Mouse (Mus musculus): ENCODE data around the gene Gm29609. TPM values are rescaled to one million over a fixed set of nuclear protein-coding genes. Genes with fewer than 3 reads are reported as not detected.

The Gm29609 gene
- polyA plus RNA-seq, 1 experiment from 2014 or later, result 2.3 TPM

DNA sequence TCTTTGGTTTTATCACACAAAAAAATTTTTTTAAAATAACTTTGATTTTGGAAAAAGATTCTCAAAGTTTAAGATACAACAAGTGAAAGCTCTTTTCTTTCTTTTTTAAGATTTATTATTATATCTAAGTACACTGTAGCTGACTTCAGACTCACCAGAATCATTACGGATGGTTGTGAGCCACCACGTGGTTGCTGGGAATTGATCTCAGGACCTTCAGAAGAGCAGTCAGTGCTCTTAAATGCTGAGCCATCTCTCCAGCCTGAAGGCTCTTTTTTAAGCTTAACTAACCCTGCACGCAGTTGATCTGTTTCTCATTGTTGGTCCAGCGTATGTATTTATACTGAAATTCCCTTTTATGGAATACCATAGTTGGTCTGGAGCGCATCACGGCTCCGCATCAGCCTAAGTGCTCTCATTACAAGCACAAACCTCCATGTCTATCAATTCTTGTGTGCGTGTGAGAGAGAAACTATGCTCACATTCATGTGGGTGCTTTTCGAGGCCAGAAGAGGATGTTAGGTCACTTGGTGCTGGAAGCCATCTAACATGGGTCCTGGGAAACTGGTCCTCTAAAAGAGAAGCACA lies 1.6 kb upstream of the Gm29609 start:
- Histone ChIP-seq H3K4me1 (replicated peaks; ENCODE audit: control insufficient read depth, insufficient read depth, low read length) (no peaks in the 10 kb centered on the region), H3K36me3 (ENCODE audit: control insufficient read depth, insufficient read depth, low read length) (no peaks in the 10 kb centered on the region), H3K9me3 (ENCODE audit: control insufficient read depth, low read length) (no peaks in the 10 kb centered on the region), H3K27ac (ENCODE audit: low read depth, low read length) (no peak overlapping the region), H3K4me2 (ENCODE audit: low read depth, low read length, severe bottlenecking) (no peak overlapping the region), H3K9ac (ENCODE audit: low read length) (no peak overlapping the region), H3K27me3 (ENCODE audit: control insufficient read depth, insufficient read depth, low read length) (no peaks in the 10 kb centered on the region), H3K4me3 (ENCODE audit: low read depth, low read length) (no peak overlapping the region; the same call in 1 of the 2 replicates)
- 94% methylated on average over 9 of the region's 9 CpGs for WGBS
- ATAC-seq (replicated peaks; ENCODE audit: low FRiP score), result no peak
- no peak for DNase-seq (ENCODE audit: low spot score)

DNA sequence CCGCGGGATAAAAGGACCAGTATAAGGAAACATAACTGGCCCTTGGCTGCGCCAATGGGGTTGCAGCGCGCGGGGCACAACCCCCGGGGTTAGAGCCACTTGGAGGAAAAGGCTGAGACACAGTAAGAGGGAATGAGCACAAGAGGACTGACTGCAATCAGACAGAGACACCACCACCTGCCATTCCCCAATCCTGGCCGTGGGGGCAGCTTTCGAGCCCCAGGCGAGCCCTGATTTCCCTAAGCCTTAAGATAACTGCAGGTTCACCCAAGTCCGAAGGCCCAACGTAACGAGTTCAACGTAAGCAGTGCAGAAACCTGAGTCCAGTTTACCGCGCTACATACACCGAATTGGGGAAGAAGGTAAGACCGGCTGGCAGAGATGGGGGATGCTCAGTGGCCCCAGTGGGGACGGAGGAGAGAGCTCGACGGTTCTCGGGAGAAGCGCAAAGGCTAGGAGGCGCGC lies 378 bp downstream of the Gm29609 start:
- WGBS, result under 1% methylated on average over 25 of the region's 25 CpGs
- peak overlapping the region; percentile 98 for H3K27ac ChIP-seq (ENCODE audit: low read depth, low read length)
- DNase-seq (ENCODE audit: low spot score), result peak; percentile 59

DNA sequence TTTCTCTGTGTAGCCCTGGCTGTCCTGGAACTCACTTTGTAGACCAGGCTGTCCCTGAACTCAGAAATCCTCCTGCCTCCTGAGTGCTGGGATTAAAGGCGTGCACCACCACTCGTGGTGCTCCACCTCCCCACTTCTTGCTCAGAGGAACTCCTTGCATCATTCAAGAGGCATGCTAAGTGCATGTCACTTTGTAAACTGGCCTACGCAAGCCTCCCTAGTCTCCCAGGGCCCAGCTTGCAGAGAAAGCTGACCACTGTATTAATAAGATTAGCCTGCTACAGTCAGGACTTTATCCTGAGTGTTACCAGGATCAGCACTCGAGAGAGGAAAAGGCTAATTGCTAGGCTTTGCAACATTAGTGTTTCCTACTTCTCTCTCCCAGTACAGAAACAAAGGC lies 11.1 kb downstream of the Gm29609 start:
- Histone ChIP-seq H3K27ac (ENCODE audit: low read depth, low read length) (no peak overlapping the region), H3K4me2 (ENCODE audit: low read depth, low read length, severe bottlenecking) (no peak overlapping the region), H3K36me3 (ENCODE audit: control insufficient read depth, insufficient read depth, low read length) (peaks cover 23% of the 10 kb centered on the region), H3K27me3 (ENCODE audit: control insufficient read depth, insufficient read depth, low read length) (no peaks in the 10 kb centered on the region), H3K4me3 (ENCODE audit: low read depth, low read length) (no peak overlapping the region), H3K9me3 (ENCODE audit: control insufficient read depth, low read length) (no peaks in the 10 kb centered on the region), H3K4me1 (replicated peaks; ENCODE audit: control insufficient read depth, insufficient read depth, low read length) (no peaks in the 10 kb centered on the region), H3K9ac (ENCODE audit: low read length) (no peak overlapping the region)
- WGBS, result 91% methylated on average over 4 of the region's 4 CpGs
- no peak for DNase-seq (ENCODE audit: low spot score)
- ATAC-seq (replicated peaks; ENCODE audit: low FRiP score), result no peak

More for the DNA sequence above, 378 bp downstream of the Gm29609 start:
- peak overlapping the region; percentile 91 for H3K4me3 ChIP-seq (ENCODE audit: low read depth, low read length)
- H3K4me1 ChIP-seq (replicated peaks; ENCODE audit: control insufficient read depth, insufficient read depth, low read length), result no peaks in the 10 kb centered on the region
- peak; percentile 63 for ATAC-seq (replicated peaks; ENCODE audit: low FRiP score)
- no peaks in the 10 kb centered on the region for H3K27me3 ChIP-seq (ENCODE audit: control insufficient read depth, insufficient read depth, low read length)
- peak overlapping the region; percentile 81 for H3K4me2 ChIP-seq (ENCODE audit: low read depth, low read length, severe bottlenecking)
- H3K36me3 ChIP-seq (ENCODE audit: control insufficient read depth, insufficient read depth, low read length), result no peaks in the 10 kb centered on the region
- peak overlapping the region; percentile 79 for H3K9ac ChIP-seq (ENCODE audit: low read length)
- no peaks in the 10 kb centered on the region for H3K9me3 ChIP-seq (ENCODE audit: control insufficient read depth, low read length)

DNA sequence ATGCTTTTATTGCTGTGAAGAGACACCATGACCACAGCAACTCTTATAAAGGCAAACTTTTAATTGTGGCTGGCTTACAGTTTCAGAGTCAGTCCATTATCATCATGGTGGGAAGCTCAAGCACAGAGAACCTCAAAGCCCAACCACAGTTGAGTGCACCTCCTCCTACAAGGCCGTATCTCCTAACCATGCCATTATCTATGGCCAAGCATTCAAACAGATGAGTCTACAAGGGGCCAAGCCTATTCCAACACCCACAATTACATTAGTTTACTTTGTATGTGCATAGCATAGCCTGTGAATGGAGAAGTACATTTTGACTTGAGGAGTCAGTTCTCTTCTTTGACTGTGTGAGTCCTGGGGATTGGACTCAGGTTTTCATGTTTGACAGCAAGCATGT lies 14.8 kb downstream of the Gm29609 start:
- no peak for ATAC-seq (replicated peaks; ENCODE audit: low FRiP score)
- no peaks in the 10 kb centered on the region for H3K4me1 ChIP-seq (replicated peaks; ENCODE audit: control insufficient read depth, insufficient read depth, low read length)
- H3K9me3 ChIP-seq (ENCODE audit: control insufficient read depth, low read length), result no peaks in the 10 kb centered on the region
- H3K36me3 ChIP-seq (ENCODE audit: control insufficient read depth, insufficient read depth, low read length), result peaks cover 21% of the 10 kb centered on the region
- H3K27ac ChIP-seq (ENCODE audit: low read depth, low read length), result no peak overlapping the region
- H3K27me3 ChIP-seq (ENCODE audit: control insufficient read depth, insufficient read depth, low read length), result no peaks in the 10 kb centered on the region
- no peak for DNase-seq (ENCODE audit: low spot score)
- no peak overlapping the region for H3K4me3 ChIP-seq (ENCODE audit: low read depth, low read length)
- H3K9ac ChIP-seq (ENCODE audit: low read length), result no peak overlapping the region
- H3K4me2 ChIP-seq (ENCODE audit: low read depth, low read length, severe bottlenecking), result no peak overlapping the region
- 94% methylated on average over 1 of the region's 1 CpGs for WGBS

DNA sequence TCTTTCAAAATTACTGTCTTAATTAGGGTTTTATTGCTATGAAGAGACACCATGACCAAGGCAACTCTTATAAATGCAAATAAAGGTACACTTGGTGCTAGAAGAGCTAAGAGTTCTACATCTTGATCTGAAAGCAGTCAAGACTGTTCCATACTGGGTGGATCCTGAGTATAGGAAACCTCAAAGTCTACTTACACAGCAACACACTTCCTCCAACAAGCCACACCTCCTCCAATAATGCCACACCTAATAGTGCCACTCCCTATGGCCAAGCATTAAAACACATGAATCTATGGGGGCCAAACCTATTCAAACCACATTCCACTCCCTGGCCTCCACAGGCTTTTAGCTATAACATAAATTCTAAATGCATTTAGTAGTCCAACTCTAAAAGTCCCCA lies 17.2 kb downstream of the Gm29609 start:
- DNase-seq (ENCODE audit: low spot score) (no peak), ATAC-seq (replicated peaks; ENCODE audit: low FRiP score) (no peak)
- peaks cover 15% of the 10 kb centered on the region for H3K36me3 ChIP-seq (ENCODE audit: control insufficient read depth, insufficient read depth, low read length)
- H3K4me3 ChIP-seq (ENCODE audit: low read depth, low read length), result no peak overlapping the region
- H3K4me1 ChIP-seq (replicated peaks; ENCODE audit: control insufficient read depth, insufficient read depth, low read length), result no peaks in the 10 kb centered on the region
- no peaks in the 10 kb centered on the region for H3K9me3 ChIP-seq (ENCODE audit: control insufficient read depth, low read length)
- H3K27ac ChIP-seq (ENCODE audit: low read depth, low read length), result no peak overlapping the region
- no peak overlapping the region for H3K9ac ChIP-seq (ENCODE audit: low read length)
- H3K27me3 ChIP-seq (ENCODE audit: control insufficient read depth, insufficient read depth, low read length), result no peaks in the 10 kb centered on the region
- no peak overlapping the region for H3K4me2 ChIP-seq (ENCODE audit: low read depth, low read length, severe bottlenecking)

DNA sequence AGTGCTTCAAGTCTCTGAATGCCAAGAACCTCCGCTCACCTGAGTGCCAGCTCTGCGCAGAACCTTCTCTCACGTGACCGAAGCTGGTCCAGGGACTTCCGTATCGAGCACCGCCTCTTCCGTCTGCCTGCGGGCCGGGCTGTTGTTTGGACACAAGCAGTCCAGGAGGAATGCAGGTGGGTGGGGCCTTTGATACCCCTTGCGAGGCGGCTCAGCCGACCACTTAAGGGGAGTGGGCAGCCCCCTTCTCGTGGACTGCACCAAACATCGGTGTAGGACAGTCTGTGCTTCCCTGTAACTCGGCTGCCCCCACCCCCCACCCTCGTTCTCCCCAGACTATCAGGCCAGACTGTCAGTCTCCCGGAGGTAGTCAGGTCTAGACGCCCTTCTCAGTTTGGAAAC lies 25.6 kb downstream of the Gm29609 start, which contains the start of gene Mpv17:
TSS of gene Mpv17 (minus strand) at position 100 of the 402 bp plus-strand sequence.
- H3K9me3 ChIP-seq (ENCODE audit: control insufficient read depth, low read length), result no peaks in the 10 kb centered on the region
- no peak within 1 kb of the TSS for H3K27ac ChIP-seq (ENCODE audit: low read depth, low read length)
- H3K36me3 ChIP-seq (ENCODE audit: control insufficient read depth, insufficient read depth, low read length), result peaks cover 13% of the 10 kb centered on the region; the same call in 1 of the 2 replicates
- WGBS, result under 1% methylated on average over 19 of the region's 19 CpGs
- DNase-seq (ENCODE audit: low spot score) (peak; percentile 88), ATAC-seq (replicated peaks; ENCODE audit: low FRiP score) (peak; percentile 93)
- peak within 1 kb of the TSS; percentile 58 for H3K4me3 ChIP-seq (ENCODE audit: low read depth, low read length)
- H3K4me2 ChIP-seq (ENCODE audit: low read depth, low read length, severe bottlenecking), result peak within 1 kb of the TSS; percentile 94
- H3K9ac ChIP-seq (ENCODE audit: low read length), result peak within 1 kb of the TSS; percentile 72
- H3K4me1 ChIP-seq (replicated peaks; ENCODE audit: control insufficient read depth, insufficient read depth, low read length), result peaks cover 5% of the 10 kb centered on the region; the same call in 1 of the 2 replicates
- H3K27me3 ChIP-seq (ENCODE audit: control insufficient read depth, insufficient read depth, low read length), result no peaks in the 10 kb centered on the region

DNA sequence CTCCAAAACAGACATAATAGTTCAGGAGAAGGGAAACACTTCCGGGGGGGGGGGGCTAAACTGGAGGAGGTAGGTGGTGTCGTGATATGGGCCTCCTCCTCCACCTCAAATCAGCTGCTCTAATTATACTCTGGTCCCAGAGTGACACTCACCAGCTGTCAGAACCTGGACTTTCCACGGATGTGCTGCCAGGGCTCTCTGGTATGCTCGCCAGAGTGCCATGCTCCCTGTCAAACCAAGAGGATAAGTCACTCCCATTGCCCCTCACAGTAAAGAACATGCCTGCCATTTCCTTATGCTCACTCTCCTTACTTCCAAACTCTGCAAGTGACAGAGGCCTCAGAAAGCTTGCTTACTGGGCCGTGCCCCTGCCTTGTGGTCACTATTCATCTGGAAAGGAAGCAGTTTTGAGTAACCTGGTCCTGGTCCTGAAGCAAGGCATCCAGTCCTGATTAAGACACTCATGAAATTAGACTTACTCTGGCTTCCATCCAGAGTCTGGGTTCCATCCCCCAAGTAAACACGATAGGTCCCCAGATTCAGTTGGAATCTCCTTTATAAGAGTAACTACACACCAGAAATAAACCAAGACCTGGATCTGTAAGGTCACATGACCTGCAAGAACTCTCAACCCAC lies 26.1 kb downstream of the Gm29609 start:
- Histone ChIP-seq H3K4me3 (ENCODE audit: low read depth, low read length) (peak overlapping the region; percentile 58), H3K9me3 (ENCODE audit: control insufficient read depth, low read length) (no peaks in the 10 kb centered on the region), H3K27ac (ENCODE audit: low read depth, low read length) (no peak overlapping the region), H3K4me1 (replicated peaks; ENCODE audit: control insufficient read depth, insufficient read depth, low read length) (peaks cover 5% of the 10 kb centered on the region; the same call in 1 of the 2 replicates), H3K36me3 (ENCODE audit: control insufficient read depth, insufficient read depth, low read length) (peaks cover 13% of the 10 kb centered on the region; the same call in 1 of the 2 replicates), H3K4me2 (ENCODE audit: low read depth, low read length, severe bottlenecking) (peak overlapping the region; percentile 94), H3K27me3 (ENCODE audit: control insufficient read depth, insufficient read depth, low read length) (no peaks in the 10 kb centered on the region), H3K9ac (ENCODE audit: low read length) (peak overlapping the region; percentile 72)
- ATAC-seq (replicated peaks; ENCODE audit: low FRiP score) (peak; percentile 31), DNase-seq (ENCODE audit: low spot score) (no peak)
- 41% methylated on average over 6 of the region's 6 CpGs for WGBS

DNA sequence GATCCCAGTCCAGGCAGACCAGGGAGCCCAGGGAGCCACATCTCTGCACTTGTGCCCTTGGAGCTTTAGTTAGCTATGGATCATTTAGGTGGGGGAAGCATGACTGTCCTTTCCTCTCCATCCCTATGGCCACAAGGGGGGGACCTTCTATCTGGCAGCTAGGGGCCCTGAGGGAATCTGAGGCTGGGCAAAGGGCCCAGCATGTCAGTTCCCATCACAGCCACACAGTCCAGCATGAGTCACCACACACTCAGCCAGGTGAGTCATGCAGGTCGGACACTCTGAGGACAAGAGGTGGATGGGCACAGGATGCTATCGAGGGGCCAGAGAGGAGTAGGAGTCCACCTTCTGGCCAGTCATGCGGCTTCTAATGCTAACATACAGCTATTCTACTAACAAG lies 28.0 kb downstream of the Gm29609 start:
- peaks cover 5% of the 10 kb centered on the region; the same call in 1 of the 2 replicates for H3K4me1 ChIP-seq (replicated peaks; ENCODE audit: control insufficient read depth, insufficient read depth, low read length)
- DNase-seq (ENCODE audit: low spot score) (no peak), ATAC-seq (replicated peaks; ENCODE audit: low FRiP score) (no peak)
- no peaks in the 10 kb centered on the region for H3K9me3 ChIP-seq (ENCODE audit: control insufficient read depth, low read length)
- H3K27ac ChIP-seq (ENCODE audit: low read depth, low read length), result no peak overlapping the region
- H3K27me3 ChIP-seq (ENCODE audit: control insufficient read depth, insufficient read depth, low read length), result no peaks in the 10 kb centered on the region
- H3K9ac ChIP-seq (ENCODE audit: low read length), result no peak overlapping the region
- H3K4me3 ChIP-seq (ENCODE audit: low read depth, low read length), result no peak overlapping the region
- WGBS, result 96% methylated on average over 3 of the region's 3 CpGs
- H3K36me3 ChIP-seq (ENCODE audit: control insufficient read depth, insufficient read depth, low read length), result no peaks in the 10 kb centered on the region
- H3K4me2 ChIP-seq (ENCODE audit: low read depth, low read length, severe bottlenecking), result no peak overlapping the region
